Mouse (Mus musculus): Measurements from ENCODE around the gene Atf7.

DNA sequence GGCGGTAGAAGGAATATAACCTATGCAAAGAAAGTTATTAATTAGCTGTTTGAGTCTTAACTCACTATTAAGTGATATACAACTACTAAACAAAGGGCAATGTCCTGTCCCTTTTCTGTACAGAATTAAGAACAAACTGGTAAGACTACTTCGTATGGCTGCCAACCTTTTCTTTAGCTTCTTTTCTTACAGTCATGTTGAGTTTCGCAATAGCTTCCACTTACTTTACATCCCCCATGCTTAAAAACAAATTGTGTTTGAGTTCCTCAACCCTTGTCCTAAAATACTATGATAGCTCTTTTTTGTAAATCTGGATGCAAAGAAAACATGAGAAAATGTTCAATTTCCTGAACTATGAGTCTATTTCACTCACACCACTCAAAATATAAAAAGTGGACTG, 2.1 kb downstream of the Atf7 start:
- TF ChIP-seq POLR2A (IDR thresholded peaks at IDR 0.05; ENCODE audit: extremely low read depth, insufficient read depth, low read length), result no peak
- TF ChIP-seq CTCF (IDR thresholded peaks at IDR 0.05; ENCODE audit: low read depth, low read length), result no peak

All from liver, adult 2 months (tissue).